Mouse (Mus musculus) intestine, embryonic 16.5 days (tissue): ENCODE data around the gene Smyd1. TPM values are rescaled to one million over a fixed set of nuclear protein-coding genes. Genes with fewer than 3 reads are reported as not detected.
A peak's percentile ranks its signal among the peaks of the same experiment; 100 is the strongest.
"Not testable (repeated sequence)": the region's sequence is repeated elsewhere in the genome, so short reads cannot be mapped to it uniquely, and the experiment has no call there.

ENCODE experiments used
- ATAC-seq: fragments of 200-750 bp; cut with Nextera tagmentation; 2 replicates; pipeline ENCODE4 v1.8.0; 2017; ENCODE audit warnings: moderate TSS enrichment, moderate library complexity
- H3K27ac ChIP-seq: fragments of 300-500 bp; sonication (generic); 2 replicates; pipeline ENCODE4 v1.5.1; 2014; ENCODE audit warnings: mild to moderate bottlenecking, low read length
- H3K27me3 ChIP-seq: fragments of 300-500 bp; sonication (generic); replicated peaks from 2 replicates; pipeline ENCODE4 v1.6.1; 2014; ENCODE audit warnings: low read length, control low read depth, mixed read lengths; ENCODE audit not compliant: control insufficient read depth, insufficient read depth
- H3K36me3 ChIP-seq: fragments of 300-500 bp; sonication (generic); 2 replicates; pipeline ENCODE4 v1.6.1; 2014; ENCODE audit warnings: low read length, control low read depth; ENCODE audit not compliant: control insufficient read depth, insufficient read depth
- H3K4me1 ChIP-seq: fragments of 300-500 bp; sonication (generic); 2 replicates; pipeline ENCODE4 v1.6.1; 2014; ENCODE audit warnings: low read length, control low read depth, mixed read lengths; ENCODE audit not compliant: control insufficient read depth, insufficient read depth
- H3K4me2 ChIP-seq: fragments of 300-500 bp; sonication (generic); 2 replicates; pipeline ENCODE4 v1.6.1; 2014; ENCODE audit warnings: low read depth, low read length, control low read depth
- H3K4me3 ChIP-seq: fragments of 300-500 bp; sonication (generic); 2 replicates; pipeline ENCODE4 v1.5.1; 2014; ENCODE audit warnings: mild to moderate bottlenecking, low read length
- H3K9ac ChIP-seq: fragments of 300-500 bp; sonication (generic); 2 replicates; pipeline ENCODE4 v1.6.1; 2014; ENCODE audit warnings: low read depth, low read length
- H3K9me3 ChIP-seq: fragments of 300-500 bp; sonication (generic); 2 replicates; pipeline ENCODE4 v1.6.1; 2016; ENCODE audit warnings: low read length, control low read depth; ENCODE audit not compliant: control insufficient read depth
- WGBS: fragments of 180-500 bp; shearing (Covaris S2); extraction: QIAGEN DNeasy Blood & Tissue Kit; methylation state at CpG from one replicate; pipeline ENCODE4 v1.1.7; 2014; 5-methylcytosine and 5-hydroxymethylcytosine counted together
- polyA plus RNA-seq: library from polyadenylated mRNA; unstranded; fragments of >200 nt; fragmentation: Nextera tagmentation; extraction: Ambion mirVana; gene quantifications from 2 replicates; pipeline ENCODE4 v1.2.1, GENCODE M21; 2015

Gene Smyd1
- polyA plus RNA-seq, 1 experiment from 2014 or later, result 0.34 TPM

DNA sequence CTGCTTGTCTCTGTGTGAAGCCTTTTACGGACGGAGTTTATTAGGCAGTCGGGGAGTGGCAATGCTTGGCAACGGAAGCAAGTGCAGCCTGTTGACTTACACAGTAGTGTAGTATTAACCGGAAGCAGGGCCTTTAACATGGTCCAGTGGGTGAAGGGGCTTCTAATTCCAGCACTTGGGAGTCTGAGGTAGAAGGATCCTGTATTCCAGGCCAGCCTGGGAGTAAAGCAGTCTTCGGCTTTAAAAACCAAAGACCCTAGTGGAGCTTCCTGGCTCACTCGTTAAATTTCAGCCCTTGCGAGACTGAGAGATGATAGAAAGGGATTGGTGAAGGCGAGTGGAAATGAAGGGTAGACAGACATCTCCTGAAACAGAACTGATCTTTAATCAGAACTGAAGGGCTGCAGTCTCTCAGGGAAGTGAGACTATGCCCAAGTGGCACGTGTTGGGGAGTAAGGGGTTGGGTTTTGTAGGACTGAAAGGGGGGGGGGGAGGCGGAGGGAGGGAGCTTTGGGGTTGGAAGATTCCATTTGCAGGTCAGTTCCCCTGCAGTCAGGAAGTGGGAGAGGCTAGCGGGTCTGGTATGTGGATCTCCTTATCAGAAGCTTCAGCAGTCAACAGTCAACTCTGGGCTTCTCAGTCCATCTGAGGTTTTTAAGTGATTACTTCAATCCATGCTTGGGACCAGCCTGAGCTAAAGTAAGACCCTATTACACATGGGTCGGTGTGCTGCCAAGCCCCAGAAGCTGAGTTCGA lies 51.6 kb downstream of the Smyd1 start:
- no peaks in the 10 kb centered on the region for H3K9me3 ChIP-seq
- peak overlapping the region; percentile 86 for H3K27ac ChIP-seq
- H3K36me3 ChIP-seq, result no peaks in the 10 kb centered on the region
- peaks cover 15% of the 10 kb centered on the region for H3K4me1 ChIP-seq
- peak overlapping the region; percentile 92 for H3K4me3 ChIP-seq
- H3K9ac ChIP-seq, result peak overlapping the region; percentile 63
- peak overlapping the region; percentile 87 for H3K4me2 ChIP-seq
- 23% methylated on average over 13 of the region's 14 CpGs for WGBS
- ATAC-seq, result peak; percentile 57
- no peaks in the 10 kb centered on the region for H3K27me3 ChIP-seq

GRCm38 (mm10) chr6:71269686-71270050 lies 52.4 kb downstream of the Smyd1 start:
- H3K36me3 ChIP-seq, H3K9me3 ChIP-seq, H3K9ac ChIP-seq, H3K4me2 ChIP-seq, H3K27me3 ChIP-seq, H3K4me3 ChIP-seq, ATAC-seq: not testable (repeated sequence)
- 97% methylated on average over 6 of the region's 6 CpGs for WGBS
- Histone ChIP-seq H3K4me1 (peaks cover 15% of the 10 kb centered on the region), H3K27ac (peak overlapping the region; percentile 41; the same call in 1 of the 2 replicates)

GRCm38 (mm10) chr6:71268929-71269685 lies 52.9 kb downstream of the Smyd1 start:
- Histone ChIP-seq H3K27ac (peak overlapping the region; percentile 41; the same call in 1 of the 2 replicates), H3K9ac (no peak overlapping the region)
- no peak for ATAC-seq

DNA sequence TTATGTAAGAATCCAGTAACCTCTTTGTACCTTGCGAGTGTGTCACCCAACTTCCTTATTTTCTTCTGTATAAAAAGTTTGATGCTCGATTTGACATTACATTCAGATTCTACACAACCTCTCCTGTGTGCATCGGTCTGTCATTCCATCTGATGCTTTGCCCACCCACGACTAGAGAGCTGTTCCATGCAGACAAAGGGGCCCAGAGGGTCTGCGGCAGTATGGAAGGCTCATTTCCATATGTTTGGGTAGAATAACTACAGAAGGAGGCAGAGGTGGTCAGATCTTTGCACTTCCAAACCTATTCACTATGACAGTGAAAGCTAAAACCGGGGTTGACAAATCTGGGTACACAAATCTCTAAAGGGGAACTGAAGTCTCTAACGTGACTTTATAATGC lies 54.4 kb downstream of the Smyd1 start:
- H3K9me3 ChIP-seq, H3K4me2 ChIP-seq, H3K27me3 ChIP-seq, H3K4me3 ChIP-seq, H3K9ac ChIP-seq, H3K36me3 ChIP-seq, H3K4me1 ChIP-seq, H3K27ac ChIP-seq, ATAC-seq: not testable (repeated sequence)
- 83% methylated on average over 7 of the region's 7 CpGs for WGBS

More at GRCm38 (mm10) chr6:71268929-71269685, 52.9 kb downstream of the Smyd1 start:
- Histone ChIP-seq H3K4me1 (peaks cover 15% of the 10 kb centered on the region), H3K36me3 (no peaks in the 10 kb centered on the region), H3K4me2 (no peak overlapping the region), H3K4me3 (no peak overlapping the region), H3K9me3 (no peaks in the 10 kb centered on the region), H3K27me3 (no peaks in the 10 kb centered on the region)
- WGBS, result 56% methylated on average over 7 of the region's 7 CpGs

GRCm38 (mm10) chr6:71262142-71262833 lies 59.7 kb downstream of the Smyd1 start:
- Histone ChIP-seq H3K4me2 (no peak overlapping the region), H3K9me3 (no peaks in the 10 kb centered on the region), H3K27ac (no peak overlapping the region), H3K27me3 (no peaks in the 10 kb centered on the region), H3K4me3 (no peak overlapping the region), H3K9ac (no peak overlapping the region), H3K36me3 (no peaks in the 10 kb centered on the region), H3K4me1 (no peaks in the 10 kb centered on the region)
- 70% methylated on average over 8 of the region's 8 CpGs for WGBS
- ATAC-seq, result no peak

GRCm38 (mm10) chr6:71261060-71261459 lies 61.0 kb downstream of the Smyd1 start:
- no peak overlapping the region for H3K27ac ChIP-seq
- H3K4me1 ChIP-seq, result no peaks in the 10 kb centered on the region
- H3K27me3 ChIP-seq, result no peaks in the 10 kb centered on the region
- no peaks in the 10 kb centered on the region for H3K9me3 ChIP-seq
- H3K9ac ChIP-seq, result no peak overlapping the region
- no peak overlapping the region for H3K4me2 ChIP-seq
- no peak overlapping the region for H3K4me3 ChIP-seq
- 51% methylated on average over 3 of the region's 3 CpGs for WGBS
- ATAC-seq, result no peak
- H3K36me3 ChIP-seq, result no peaks in the 10 kb centered on the region

- 39% methylated on average over 6 of the region's 6 CpGs for WGBS
- no peaks in the 10 kb centered on the region for H3K9me3 ChIP-seq
- no peak overlapping the region for H3K9ac ChIP-seq
- H3K27ac ChIP-seq, result no peak overlapping the region
- no peaks in the 10 kb centered on the region for H3K36me3 ChIP-seq
- no peak overlapping the region for H3K4me3 ChIP-seq
- no peaks in the 10 kb centered on the region for H3K4me1 ChIP-seq
- H3K27me3 ChIP-seq, result no peaks in the 10 kb centered on the region
- 0 out of 2 replicates have a peak, but pooled peaks have one; percentile 44 for ATAC-seq
- H3K4me2 ChIP-seq, result no peak overlapping the region
Observed at GRCm38 (mm10) chr6:71260051-71260640, 61.9 kb downstream of the Smyd1 start.

- no peak for ATAC-seq
Observed at GRCm38 (mm10) chr6:71259166-71259565, 62.9 kb downstream of the Smyd1 start.

GRCm38 (mm10) chr6:71258562-71258961 lies 63.5 kb downstream of the Smyd1 start:
- WGBS, result 85% methylated on average over 2 of the region's 2 CpGs

More at GRCm38 (mm10) chr6:71259166-71259565, 62.9 kb downstream of the Smyd1 start:
- no peak overlapping the region for H3K4me2 ChIP-seq
- H3K27me3 ChIP-seq, result no peaks in the 10 kb centered on the region
- H3K27ac ChIP-seq, result no peak overlapping the region
- no peaks in the 10 kb centered on the region for H3K36me3 ChIP-seq
- H3K4me3 ChIP-seq, result no peak overlapping the region
- H3K4me1 ChIP-seq, result no peaks in the 10 kb centered on the region
- H3K9ac ChIP-seq, result no peak overlapping the region
- no peaks in the 10 kb centered on the region for H3K9me3 ChIP-seq
- WGBS, result 84% methylated on average over 4 of the region's 4 CpGs

More at GRCm38 (mm10) chr6:71258562-71258961, 63.5 kb downstream of the Smyd1 start:
- no peak for ATAC-seq
- Histone ChIP-seq H3K4me2 (no peak overlapping the region), H3K4me3 (no peak overlapping the region), H3K4me1 (no peaks in the 10 kb centered on the region), H3K27ac (no peak overlapping the region), H3K9ac (no peak overlapping the region), H3K36me3 (no peaks in the 10 kb centered on the region), H3K27me3 (no peaks in the 10 kb centered on the region), H3K9me3 (no peaks in the 10 kb centered on the region)
